Mouse (Mus musculus) myocyte (in vitro differentiated cells): ENCODE data around the gene Prr13.

Experiments
- CEBPB ChIP-seq: IDR thresholded peaks from 2 replicates; pipeline ENCODE4 v1.6.1; 2011; ENCODE audit warnings: mild to moderate bottlenecking, moderate library complexity; ENCODE audit not compliant: poor library complexity, insufficient read depth, severe bottlenecking
- E2F4 ChIP-seq: IDR thresholded peaks from one replicate; pipeline ENCODE4 v1.6.1; 2011; ENCODE audit warnings: mild to moderate bottlenecking, control low read depth, moderate library complexity; ENCODE audit not compliant: insufficient read depth
- MAX ChIP-seq: IDR thresholded peaks from one replicate; pipeline ENCODE4 v1.6.1; 2011; ENCODE audit warnings: low read depth, mild to moderate bottlenecking, control low read depth
- MYOD1 ChIP-seq, 3 experiments: IDR thresholded peaks; one replicate each; pipeline ENCODE4 v1.6.1; 2011; ENCODE audit warnings: control low read depth in 2 of 3, low read depth in 2 of 3, mild to moderate bottlenecking in 2 of 3, moderate library complexity in 1 of 3; ENCODE audit not compliant: insufficient read length in 2 of 3, control insufficient read depth in 1 of 3
- POLR2A ChIP-seq: IDR thresholded peaks from one replicate; pipeline ENCODE4 v1.6.1; 2011; ENCODE audit warnings: low read depth, mild to moderate bottlenecking, control low read depth, moderate library complexity; ENCODE audit not compliant: insufficient read length
- POLR2AphosphoS2 ChIP-seq: IDR thresholded peaks from one replicate; pipeline ENCODE4 v1.6.1; 2011; ENCODE audit warnings: low read depth, control low read depth; ENCODE audit not compliant: insufficient read length
- TCF12 ChIP-seq: IDR thresholded peaks from one replicate; pipeline ENCODE4 v1.6.1; 2011; ENCODE audit warnings: mild to moderate bottlenecking, control low read depth; ENCODE audit not compliant: poor library complexity, insufficient read depth, severe bottlenecking

DNA sequence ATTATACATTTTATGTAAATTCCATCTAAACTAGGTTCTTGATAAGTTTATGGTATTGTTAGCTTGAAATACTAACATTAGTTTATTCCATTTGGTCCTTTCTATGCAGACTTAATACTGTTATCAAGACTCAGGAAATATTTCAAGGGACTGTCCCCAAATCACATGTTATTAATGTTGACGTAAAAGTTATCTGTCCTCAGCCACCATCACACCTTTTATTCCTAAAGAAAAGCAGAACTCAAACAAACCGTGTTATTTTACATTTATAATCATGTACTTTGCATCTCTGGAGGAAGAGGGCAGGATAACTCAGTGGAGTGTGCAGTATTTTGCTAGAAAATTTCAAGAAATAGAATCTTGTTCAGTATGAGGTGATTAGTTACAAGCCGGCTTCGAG lies 25.7 kb upstream of the Prr13 start:
- TF ChIP-seq E2F4 (no peak), POLR2A (no peak), CEBPB (no peak), TCF12 (no peak), POLR2AphosphoS2 (no peak), MYOD1 (IDR thresholded peaks at IDR 0.05; ENCODE audit: control insufficient read depth in 1 of 3, insufficient read length in 2 of 3, low read depth in 2 of 3) (no peak), MAX (no peak)
